Mouse (Mus musculus): ENCODE results near the gene Glb1l2. TPM values are rescaled to one million over a fixed set of nuclear protein-coding genes. Genes with fewer than 3 reads are reported as not detected.
A peak's percentile ranks its signal among the peaks of the same experiment; 100 is the strongest.

The Glb1l2 gene
- polyA plus RNA-seq, 1 experiment: 0.44 TPM

- no peak for TF ChIP-seq CTCF (IDR thresholded peaks at IDR 0.05; ENCODE audit: extremely low read depth, insufficient read depth, low read length)
- TF ChIP-seq POLR2A (IDR thresholded peaks at IDR 0.05; ENCODE audit: extremely low read depth, insufficient read depth, low read length): no peak
- H3K27ac ChIP-seq (ENCODE audit: insufficient read depth, low read length): no peak overlapping the region
- H3K4me1 ChIP-seq (ENCODE audit: control insufficient read depth, insufficient read depth, low read length): peaks cover 12% of the 10 kb centered on the region
- peak overlapping the region; percentile 5; the same call in 1 of the 2 replicates for H3K4me3 ChIP-seq (ENCODE audit: insufficient read depth, low read length)
Observed at GRCm38 (mm10) chr9:26737116-26737515, 69.2 kb downstream of the Glb1l2 start.

- Histone ChIP-seq H3K4me1 (ENCODE audit: control insufficient read depth, insufficient read depth, low read length) (peaks cover 7% of the 10 kb centered on the region; the same call in 1 of the 2 replicates), H3K27ac (ENCODE audit: insufficient read depth, low read length) (peak overlapping the region; percentile 97), H3K4me3 (ENCODE audit: insufficient read depth, low read length) (peak overlapping the region; percentile 78)
- TF ChIP-seq POLR2A (IDR thresholded peaks at IDR 0.05; ENCODE audit: extremely low read depth, insufficient read depth, low read length) (no peak), CTCF (IDR thresholded peaks at IDR 0.05; ENCODE audit: extremely low read depth, insufficient read depth, low read length) (no peak)
Observed at GRCm38 (mm10) chr9:26733986-26734385, 72.3 kb downstream of the Glb1l2 start.

- Histone ChIP-seq H3K4me3 (ENCODE audit: insufficient read depth, low read length) (peak within 1 kb of the TSS; percentile 78), H3K27ac (ENCODE audit: insufficient read depth, low read length) (peak within 1 kb of the TSS; percentile 97), H3K4me1 (ENCODE audit: control insufficient read depth, insufficient read depth, low read length) (peaks cover 7% of the 10 kb centered on the region; the same call in 1 of the 2 replicates)
- TF ChIP-seq CTCF (IDR thresholded peaks at IDR 0.05; ENCODE audit: extremely low read depth, insufficient read depth, low read length) (no peak), POLR2A (IDR thresholded peaks at IDR 0.05; ENCODE audit: extremely low read depth, insufficient read depth, low read length) (no peak)
Observed at GRCm38 (mm10) chr9:26733206-26733891, 72.9 kb downstream of the Glb1l2 start, which contains the start of gene B3gat1. Gene B3gat1 (plus strand): TSS chr9:26733728.

- Histone ChIP-seq H3K4me3 (ENCODE audit: insufficient read depth, low read length) (no peak overlapping the region), H3K4me1 (ENCODE audit: control insufficient read depth, insufficient read depth, low read length) (no peaks in the 10 kb centered on the region), H3K27ac (ENCODE audit: insufficient read depth, low read length) (no peak overlapping the region)
- TF ChIP-seq CTCF (IDR thresholded peaks at IDR 0.05; ENCODE audit: extremely low read depth, insufficient read depth, low read length) (no peak), POLR2A (IDR thresholded peaks at IDR 0.05; ENCODE audit: extremely low read depth, insufficient read depth, low read length) (no peak)
Observed at GRCm38 (mm10) chr9:26728556-26728955, 77.7 kb downstream of the Glb1l2 start.

GRCm38 (mm10) chr9:26727445-26727844, 78.8 kb downstream of the Glb1l2 start:
- no peak for TF ChIP-seq CTCF (IDR thresholded peaks at IDR 0.05; ENCODE audit: extremely low read depth, insufficient read depth, low read length)
- no peak for TF ChIP-seq POLR2A (IDR thresholded peaks at IDR 0.05; ENCODE audit: extremely low read depth, insufficient read depth, low read length)
- Histone ChIP-seq H3K4me1 (ENCODE audit: control insufficient read depth, insufficient read depth, low read length) (no peaks in the 10 kb centered on the region), H3K4me3 (ENCODE audit: insufficient read depth, low read length) (no peak overlapping the region), H3K27ac (ENCODE audit: insufficient read depth, low read length) (no peak overlapping the region)

GRCm38 (mm10) chr9:26725709-26726108, 80.6 kb downstream of the Glb1l2 start:
- Histone ChIP-seq H3K4me1 (ENCODE audit: control insufficient read depth, insufficient read depth, low read length) (no peaks in the 10 kb centered on the region), H3K27ac (ENCODE audit: insufficient read depth, low read length) (no peak overlapping the region), H3K4me3 (ENCODE audit: insufficient read depth, low read length) (no peak overlapping the region)
- TF ChIP-seq POLR2A (IDR thresholded peaks at IDR 0.05; ENCODE audit: extremely low read depth, insufficient read depth, low read length): no peak
- TF ChIP-seq CTCF (IDR thresholded peaks at IDR 0.05; ENCODE audit: extremely low read depth, insufficient read depth, low read length): no peak

GRCm38 (mm10) chr9:26721771-26722170, 84.5 kb downstream of the Glb1l2 start:
- Histone ChIP-seq H3K4me1 (ENCODE audit: control insufficient read depth, insufficient read depth, low read length) (no peaks in the 10 kb centered on the region), H3K4me3 (ENCODE audit: insufficient read depth, low read length) (no peak overlapping the region), H3K27ac (ENCODE audit: insufficient read depth, low read length) (no peak overlapping the region)
- TF ChIP-seq POLR2A (IDR thresholded peaks at IDR 0.05; ENCODE audit: extremely low read depth, insufficient read depth, low read length) (no peak), CTCF (IDR thresholded peaks at IDR 0.05; ENCODE audit: extremely low read depth, insufficient read depth, low read length) (no peak)

- Histone ChIP-seq H3K4me3 (ENCODE audit: insufficient read depth, low read length) (no peak overlapping the region), H3K27ac (ENCODE audit: insufficient read depth, low read length) (no peak overlapping the region), H3K4me1 (ENCODE audit: control insufficient read depth, insufficient read depth, low read length) (no peaks in the 10 kb centered on the region)
- TF ChIP-seq POLR2A (IDR thresholded peaks at IDR 0.05; ENCODE audit: extremely low read depth, insufficient read depth, low read length) (no peak), CTCF (IDR thresholded peaks at IDR 0.05; ENCODE audit: extremely low read depth, insufficient read depth, low read length) (no peak)
Observed at GRCm38 (mm10) chr9:26718388-26718787, 87.9 kb downstream of the Glb1l2 start.

Other genes starting within 250 kb of the Glb1l2 start
- 202 and 216 TPM in 2 replicates for gene B3gat1, start 72.7 kb downstream of the Glb1l2 start, polyA plus RNA-seq (2012; rRNA removed)
- gene Glb1l3, start 54.4 kb upstream of the Glb1l2 start, polyA plus RNA-seq (2012; rRNA removed): 0.08 TPM in 1 of 2 replicates, not detected in the other
- gene Gm1110, start 116.6 kb upstream of the Glb1l2 start, polyA plus RNA-seq (2012; rRNA removed): 0.04 TPM in 1 of 2 replicates, not detected in the other
- 36.4 and 37.4 TPM in 2 replicates for gene Acad8, start 193.1 kb upstream of the Glb1l2 start, polyA plus RNA-seq (2012; rRNA removed)
- gene Thyn1, start 193.2 kb upstream of the Glb1l2 start, polyA plus RNA-seq (2012; rRNA removed): 64.2 and 78.1 TPM in 2 replicates
- 73.3 and 79.4 TPM in 2 replicates for gene Vps26b, start 223.6 kb upstream of the Glb1l2 start, polyA plus RNA-seq (2012; rRNA removed)
- gene Ncapd3, start 223.7 kb upstream of the Glb1l2 start, polyA plus RNA-seq (2012; rRNA removed): 35.1 and 35.2 TPM in 2 replicates

Data from cortical plate, adult 2 months (tissue).